Mouse (Mus musculus) midbrain, embryonic 10.5 days (tissue): ENCODE results near the gene Fam163a. TPM values are rescaled to one million over a fixed set of nuclear protein-coding genes. Genes with fewer than 3 reads are reported as not detected.

Experiments
- DNase-seq: peaks from one replicate; pipeline ENCODE4 v3.0.0-alpha.2; 2017; ENCODE audit warnings: low spot score
- H3K27ac ChIP-seq: fragments of 300-500 bp; sonication (generic); replicated peaks from 2 replicates; pipeline ENCODE4 v1.5.1; 2016; ENCODE audit warnings: mild to moderate bottlenecking
- H3K27me3 ChIP-seq: fragments of 300-500 bp; sonication (generic); 2 replicates; pipeline ENCODE4 v1.6.1; 2016; ENCODE audit warnings: low read depth, mild to moderate bottlenecking; ENCODE audit not compliant: poor library complexity, severe bottlenecking
- H3K36me3 ChIP-seq: fragments of 300-500 bp; sonication (generic); 2 replicates; pipeline ENCODE4 v1.6.1; 2016; ENCODE audit warnings: mild to moderate bottlenecking, moderate library complexity
- H3K4me1 ChIP-seq: fragments of 300-500 bp; sonication (generic); 2 replicates; pipeline ENCODE4 v1.6.1; 2016
- H3K4me3 ChIP-seq: fragments of 300-500 bp; sonication (generic); 2 replicates; pipeline ENCODE4 v1.5.1; 2016; ENCODE audit warnings: mild to moderate bottlenecking, moderate library complexity
- H3K9me3 ChIP-seq: fragments of 300-500 bp; sonication (generic); replicated peaks from 2 replicates; pipeline ENCODE4 v1.6.1; 2016; ENCODE audit warnings: mild to moderate bottlenecking
- WGBS: fragments of 180-500 bp; shearing (Covaris S2); methylation state at CpG from one replicate; pipeline ENCODE4 v1.1.7; 2016; 5-methylcytosine and 5-hydroxymethylcytosine counted together
- polyA plus RNA-seq: library from polyadenylated mRNA; unstranded; fragments of >200 nt; fragmentation: Nextera tagmentation; extraction: Ambion mirVana; gene quantifications from 2 replicates; pipeline ENCODE4 v1.2.1, GENCODE M21; 2016

Gene Fam163a
- polyA plus RNA-seq, 1 experiment from 2014 or later = 4.5 TPM

GRCm38 (mm10) chr1:156035930-156036737 is 168.7 kb downstream of the Fam163a start, which contains the start of gene Tor1aip1:
TSS of gene Tor1aip1 (minus strand) at chr1:156036480.
- H3K4me3 ChIP-seq = peak within 1 kb of the TSS; percentile 59
- H3K36me3 ChIP-seq = peaks cover 29% of the 10 kb centered on the region
- 0% methylated on average over 59 of the region's 59 CpGs for WGBS
- peak; percentile 97 for DNase-seq
- peak within 1 kb of the TSS; percentile 98 for H3K27ac ChIP-seq
- H3K27me3 ChIP-seq = no peaks in the 10 kb centered on the region
- H3K9me3 ChIP-seq = no peaks in the 10 kb centered on the region
- peaks cover 27% of the 10 kb centered on the region for H3K4me1 ChIP-seq

GRCm38 (mm10) chr1:156035269-156035929 is 169.4 kb downstream of the Fam163a start, which contains the start of gene Tor1aip2:
TSS of gene Tor1aip2 (plus strand) at chr1:156035403.
- peak within 1 kb of the TSS; percentile 98 for H3K27ac ChIP-seq
- H3K36me3 ChIP-seq = peaks cover 37% of the 10 kb centered on the region
- H3K4me1 ChIP-seq = peaks cover 24% of the 10 kb centered on the region
- no peaks in the 10 kb centered on the region for H3K9me3 ChIP-seq
- peak; percentile 89 for DNase-seq
- WGBS = under 1% methylated on average over 59 of the region's 59 CpGs
- H3K4me3 ChIP-seq = peak within 1 kb of the TSS; percentile 59
- no peaks in the 10 kb centered on the region for H3K27me3 ChIP-seq

- H3K36me3 ChIP-seq = peaks cover 44% of the 10 kb centered on the region
- H3K27me3 ChIP-seq = no peaks in the 10 kb centered on the region
- H3K27ac ChIP-seq = peak overlapping the region; percentile 98
- DNase-seq = no peak
- H3K4me1 ChIP-seq = peaks cover 23% of the 10 kb centered on the region
- WGBS = 57% methylated on average over 1 of the region's 1 CpGs
- no peaks in the 10 kb centered on the region for H3K9me3 ChIP-seq
- H3K4me3 ChIP-seq = peak overlapping the region; percentile 59
These were observed 170.2 kb downstream of the Fam163a start for GRCm38 (mm10) chr1:156034661-156035060.

- no peak for DNase-seq
- peaks cover 52% of the 10 kb centered on the region for H3K36me3 ChIP-seq
- peak overlapping the region; percentile 59; the same call in 1 of the 2 replicates for H3K4me3 ChIP-seq
- H3K4me1 ChIP-seq = peaks cover 23% of the 10 kb centered on the region
- H3K9me3 ChIP-seq = no peaks in the 10 kb centered on the region
- WGBS = 95% methylated on average over 7 of the region's 7 CpGs
- no peaks in the 10 kb centered on the region for H3K27me3 ChIP-seq
- H3K27ac ChIP-seq = no peak overlapping the region
These were observed 170.9 kb downstream of the Fam163a start for GRCm38 (mm10) chr1:156033921-156034320.

- no peaks in the 10 kb centered on the region for H3K4me1 ChIP-seq
- H3K4me3 ChIP-seq = no peak overlapping the region
- no peaks in the 10 kb centered on the region for H3K27me3 ChIP-seq
- no peaks in the 10 kb centered on the region for H3K9me3 ChIP-seq
- 93% methylated on average over 4 of the region's 4 CpGs for WGBS
- no peak for DNase-seq
- H3K36me3 ChIP-seq = peaks cover 89% of the 10 kb centered on the region
- no peak overlapping the region for H3K27ac ChIP-seq
These were observed 176.4 kb downstream of the Fam163a start for GRCm38 (mm10) chr1:156028340-156028975.

- H3K9me3 ChIP-seq = no peaks in the 10 kb centered on the region
- no peak overlapping the region for H3K27ac ChIP-seq
- no peak overlapping the region for H3K4me3 ChIP-seq
- no peaks in the 10 kb centered on the region for H3K4me1 ChIP-seq
- peaks cover 87% of the 10 kb centered on the region for H3K36me3 ChIP-seq
- no peak for DNase-seq
- no peaks in the 10 kb centered on the region for H3K27me3 ChIP-seq
- WGBS = 91% methylated on average over 3 of the region's 3 CpGs
These were observed 177.0 kb downstream of the Fam163a start for GRCm38 (mm10) chr1:156027849-156028248.

Other genes starting within 250 kb of the Fam163a start
- gene Cep350, start 231.8 kb downstream of the Fam163a start, polyA plus RNA-seq = 6.3 and 6.7 TPM in 2 replicates
- 104 and 107 TPM in 2 replicates for gene Tor1aip2, start 169.6 kb downstream of the Fam163a start, polyA plus RNA-seq
- gene Tor1aip1, start 168.5 kb downstream of the Fam163a start, polyA plus RNA-seq = 41.3 and 41.5 TPM in 2 replicates
- 0.21 TPM in 1 of 2 replicates, not detected in the other for gene Tdrd5, start 98.6 kb upstream of the Fam163a start, polyA plus RNA-seq
- 0.04 TPM in 1 of 2 replicates, not detected in the other for gene Nphs2, start 105.7 kb upstream of the Fam163a start, polyA plus RNA-seq
- 756 and 885 TPM in 2 replicates for gene Gm2000, start 161.0 kb upstream of the Fam163a start, polyA plus RNA-seq
- gene Axdnd1, start 216.1 kb upstream of the Fam163a start, polyA plus RNA-seq = 0.09 and 0.12 TPM in 2 replicates